Mouse (Mus musculus) forebrain, embryonic 14.5 days (tissue): Measurements from ENCODE around the gene BC051019. TPM values are rescaled to one million over a fixed set of nuclear protein-coding genes. Genes with fewer than 3 reads are reported as not detected.

Experiments
- polyA plus RNA-seq: library from polyadenylated mRNA; unstranded; fragments of >200 nt; fragmentation: Nextera tagmentation; extraction: Ambion mirVana; gene quantifications from 2 replicates; pipeline ENCODE4 v1.2.1, GENCODE M21; 2014

BC051019 gene
- polyA plus RNA-seq, 1 experiment from 2014 or later, result 0.55 TPM

Other genes starting within 250 kb of the BC051019 start
- 0.38 TPM in 2 replicates for gene Trim66, start 215.7 kb downstream of the BC051019 start, polyA plus RNA-seq
- 76.5 and 100 TPM in 2 replicates for gene Rpl27a, start 204.7 kb downstream of the BC051019 start, polyA plus RNA-seq
- gene St5, start 20.2 kb downstream of the BC051019 start, polyA plus RNA-seq, result 10.3 and 11.0 TPM in 2 replicates
- 15.1 and 18.5 TPM in 2 replicates for gene Akip1, start 20.2 kb downstream of the BC051019 start, polyA plus RNA-seq
- gene Ascl3, start 7.9 kb upstream of the BC051019 start, polyA plus RNA-seq, result not detected in 2 replicates
- gene Tmem9b, start 29.0 kb upstream of the BC051019 start, polyA plus RNA-seq, result 115 and 117 TPM in 2 replicates
- 4.5 and 6.8 TPM in 2 replicates for gene Nrip3, start 58.2 kb upstream of the BC051019 start, polyA plus RNA-seq
- 0.38 and 0.89 TPM in 2 replicates for gene Scube2, start 141.8 kb upstream of the BC051019 start, polyA plus RNA-seq
- 57.5 and 59.4 TPM in 2 replicates for gene Dennd5a, start 236.6 kb upstream of the BC051019 start, polyA plus RNA-seq